Mouse (Mus musculus): ENCODE measurements at regions not wholly inside any gene's neighbourhood (a gene's known extent, or its start where the extent isn't known, plus 50 kb on each side); places are given as distances from the start of the nearest gene placed in this dataset.

GRCm38 (mm10) chr16:18683556-18683955 lies 53.8 kb upstream of the Sept5 start:
- DNase-seq (ENCODE audit: low read depth, low spot score), result no peak
- no peaks in the 10 kb centered on the region for H3K36me3 ChIP-seq (ENCODE audit: control insufficient read depth, insufficient read depth, low read length, poor library complexity, severe bottlenecking)

GRCm38 (mm10) chr16:18686044-18686761 lies 56.4 kb upstream of the Sept5 start:
- H3K36me3 ChIP-seq (ENCODE audit: control insufficient read depth, insufficient read depth, low read length, poor library complexity, severe bottlenecking), result no peaks in the 10 kb centered on the region
- no peaks in the 10 kb centered on the region for H3K27me3 ChIP-seq (ENCODE audit: control insufficient read depth, insufficient read depth, low read length, poor library complexity, severe bottlenecking)
- DNase-seq (ENCODE audit: low read depth, low spot score), result no peak

More at GRCm38 (mm10) chr16:18683556-18683955, 53.8 kb upstream of the Sept5 start:
- H3K27me3 ChIP-seq (ENCODE audit: control insufficient read depth, insufficient read depth, low read length, poor library complexity, severe bottlenecking), result no peaks in the 10 kb centered on the region

- Histone ChIP-seq H3K36me3 (ENCODE audit: control insufficient read depth, insufficient read depth, low read length, poor library complexity, severe bottlenecking) (no peaks in the 10 kb centered on the region), H3K27me3 (ENCODE audit: control insufficient read depth, insufficient read depth, low read length, poor library complexity, severe bottlenecking) (no peaks in the 10 kb centered on the region)
- DNase-seq (ENCODE audit: low read depth, low spot score), result peak; percentile 68
Observed at GRCm38 (mm10) chr16:18686916-18687315, 57.2 kb upstream of the Sept5 start.

- Histone ChIP-seq H3K36me3 (ENCODE audit: control insufficient read depth, insufficient read depth, low read length, poor library complexity, severe bottlenecking) (no peaks in the 10 kb centered on the region), H3K27me3 (ENCODE audit: control insufficient read depth, insufficient read depth, low read length, poor library complexity, severe bottlenecking) (no peaks in the 10 kb centered on the region)
- peak; percentile 67 for DNase-seq (ENCODE audit: low read depth, low spot score)
Observed at GRCm38 (mm10) chr16:18687367-18687766, 57.6 kb upstream of the Sept5 start.

DNA sequence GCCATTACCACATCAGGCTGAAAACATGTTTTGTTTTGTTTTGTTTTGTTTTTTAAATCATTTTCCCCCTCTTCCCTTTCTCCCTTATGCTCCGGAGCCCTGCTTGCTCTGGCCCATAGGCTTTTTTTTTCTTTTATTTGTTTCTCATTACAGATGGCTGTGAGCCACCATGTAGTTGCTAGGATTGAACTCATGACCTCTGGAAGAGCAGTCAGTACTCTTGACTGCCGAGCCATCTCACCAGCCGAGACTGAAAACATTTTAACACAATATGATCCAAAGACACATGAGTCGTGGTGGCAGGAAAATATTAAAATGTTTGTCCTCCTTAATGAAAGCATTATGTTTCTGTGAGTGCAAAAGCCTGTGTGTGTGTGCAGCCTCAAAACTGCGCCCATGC lies 65.8 kb upstream of the Sept5 start:
- no peak for DNase-seq (ENCODE audit: low read depth, low spot score)
- H3K36me3 ChIP-seq (ENCODE audit: control insufficient read depth, insufficient read depth, low read length, poor library complexity, severe bottlenecking), result no peaks in the 10 kb centered on the region
- no peaks in the 10 kb centered on the region for H3K27me3 ChIP-seq (ENCODE audit: control insufficient read depth, insufficient read depth, low read length, poor library complexity, severe bottlenecking)

GRCm38 (mm10) chr16:18696074-18696819 lies 66.5 kb upstream of the Sept5 start:
- DNase-seq (ENCODE audit: low read depth, low spot score), result peak; percentile 20
- H3K36me3 ChIP-seq (ENCODE audit: control insufficient read depth, insufficient read depth, low read length, poor library complexity, severe bottlenecking), result no peaks in the 10 kb centered on the region

DNA sequence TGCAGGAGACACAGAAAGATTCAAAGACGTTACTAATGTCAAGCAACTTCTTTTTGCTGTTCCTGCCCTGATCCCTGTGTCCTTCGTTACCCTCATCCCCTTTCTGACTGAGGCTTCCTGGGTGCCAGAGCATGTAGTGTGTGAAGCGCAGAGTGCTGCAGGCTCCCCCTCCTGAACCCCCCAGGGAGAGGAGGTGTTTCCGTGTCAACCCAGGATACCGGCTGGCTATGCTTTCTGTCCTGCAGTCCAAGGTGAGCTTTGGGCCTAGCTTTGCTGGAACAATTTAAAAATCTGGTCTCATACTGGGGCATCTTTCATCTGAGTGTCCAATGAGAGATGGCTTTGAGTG lies 67.0 kb upstream of the Sept5 start:
- no peak for DNase-seq (ENCODE audit: low read depth, low spot score)
- H3K27me3 ChIP-seq (ENCODE audit: control insufficient read depth, insufficient read depth, low read length, poor library complexity, severe bottlenecking), result no peaks in the 10 kb centered on the region
- no peaks in the 10 kb centered on the region for H3K36me3 ChIP-seq (ENCODE audit: control insufficient read depth, insufficient read depth, low read length, poor library complexity, severe bottlenecking)

More at GRCm38 (mm10) chr16:18696074-18696819, 66.5 kb upstream of the Sept5 start:
- H3K27me3 ChIP-seq (ENCODE audit: control insufficient read depth, insufficient read depth, low read length, poor library complexity, severe bottlenecking), result no peaks in the 10 kb centered on the region

DNA sequence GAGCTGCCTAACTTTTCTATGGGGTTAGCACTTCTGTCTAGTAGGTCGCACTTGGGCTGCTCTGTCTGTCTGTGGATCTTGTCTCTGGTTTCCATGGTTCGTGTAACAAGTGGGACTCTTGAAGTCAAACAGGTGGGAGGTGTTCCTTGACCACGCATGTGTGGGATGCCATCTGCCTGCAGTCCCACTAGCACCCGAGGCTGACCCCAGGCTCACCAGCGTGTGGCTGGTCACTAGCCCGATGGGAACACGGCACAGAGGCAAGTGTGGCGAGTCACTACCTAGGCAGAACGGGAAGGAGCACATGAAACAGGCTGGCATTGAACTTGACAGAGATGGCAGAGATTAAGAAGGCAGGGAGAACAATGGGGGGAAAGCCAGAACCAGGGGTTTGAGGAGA lies 72.5 kb upstream of the Cldn5 start:
- H3K27me3 ChIP-seq (ENCODE audit: control insufficient read depth, insufficient read depth, low read length, poor library complexity, severe bottlenecking), result no peaks in the 10 kb centered on the region
- no peaks in the 10 kb centered on the region for H3K36me3 ChIP-seq (ENCODE audit: control insufficient read depth, insufficient read depth, low read length, poor library complexity, severe bottlenecking)
- DNase-seq (ENCODE audit: low read depth, low spot score), result no peak

DNA sequence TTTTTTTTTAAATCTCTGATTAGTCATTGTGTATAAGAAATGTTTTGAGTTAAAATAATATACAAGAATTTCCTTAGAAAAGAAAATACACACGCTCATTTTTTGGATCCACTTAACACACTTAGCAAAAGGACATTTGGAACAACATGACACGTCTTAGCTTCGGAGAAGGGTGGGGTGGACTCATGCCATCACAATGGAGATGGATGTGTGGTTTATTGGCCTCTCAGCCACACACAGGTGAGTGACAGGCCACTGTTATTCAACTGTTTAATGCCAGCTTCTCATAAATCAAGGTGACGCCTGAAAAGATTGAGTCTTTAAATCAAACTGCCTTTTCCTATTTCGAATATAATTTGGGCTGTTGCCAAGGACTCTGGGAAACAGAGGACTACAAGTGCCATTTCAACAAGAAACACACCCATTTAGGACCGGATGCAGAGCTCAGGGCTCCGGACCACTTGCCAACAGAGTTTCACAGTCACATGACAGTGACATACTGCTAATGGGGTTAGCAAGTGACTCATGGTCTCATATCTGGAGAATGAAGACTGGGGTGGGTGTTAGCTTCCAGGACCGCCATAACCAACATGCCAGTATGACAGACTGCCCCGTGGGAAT lies 71.5 kb upstream of the Cldn5 start:
- Histone ChIP-seq H3K36me3 (ENCODE audit: control insufficient read depth, insufficient read depth, low read length, poor library complexity, severe bottlenecking) (no peaks in the 10 kb centered on the region), H3K27me3 (ENCODE audit: control insufficient read depth, insufficient read depth, low read length, poor library complexity, severe bottlenecking) (no peaks in the 10 kb centered on the region)
- no peak for DNase-seq (ENCODE audit: low read depth, low spot score)

DNA sequence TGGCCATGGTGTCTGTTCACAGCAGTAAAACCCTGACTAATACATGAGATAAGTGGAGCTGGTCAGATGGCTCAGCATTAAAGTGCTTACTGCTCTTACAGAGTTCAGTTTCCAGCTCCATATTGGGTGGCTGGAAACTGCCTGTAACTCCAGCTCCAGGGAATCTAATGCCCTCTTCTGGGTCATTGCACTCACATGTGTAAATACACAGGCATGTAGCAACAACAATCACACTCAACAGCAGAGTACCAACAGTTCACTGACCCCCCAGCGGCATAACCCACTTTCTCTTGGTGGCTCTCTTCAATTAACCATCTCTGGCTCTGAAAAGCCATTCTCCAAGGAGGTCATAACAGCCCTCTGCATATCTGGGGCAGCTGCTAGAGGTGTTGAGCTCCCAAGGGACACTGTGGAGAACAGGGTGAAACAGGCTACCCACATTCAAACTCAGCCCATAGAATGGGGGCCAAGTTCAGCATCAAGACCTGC lies 65.0 kb upstream of the Cldn5 start:
- H3K27me3 ChIP-seq (ENCODE audit: control insufficient read depth, insufficient read depth, low read length, poor library complexity, severe bottlenecking), result no peaks in the 10 kb centered on the region
- DNase-seq (ENCODE audit: low read depth, low spot score), result no peak
- H3K36me3 ChIP-seq (ENCODE audit: control insufficient read depth, insufficient read depth, low read length, poor library complexity, severe bottlenecking), result no peaks in the 10 kb centered on the region

GRCm38 (mm10) chr16:18713017-18713416 lies 63.6 kb upstream of the Cldn5 start:
- Histone ChIP-seq H3K36me3 (ENCODE audit: control insufficient read depth, insufficient read depth, low read length, poor library complexity, severe bottlenecking) (no peaks in the 10 kb centered on the region), H3K27me3 (ENCODE audit: control insufficient read depth, insufficient read depth, low read length, poor library complexity, severe bottlenecking) (no peaks in the 10 kb centered on the region; the same call in 1 of the 2 replicates)
- no peak for DNase-seq (ENCODE audit: low read depth, low spot score)

DNA sequence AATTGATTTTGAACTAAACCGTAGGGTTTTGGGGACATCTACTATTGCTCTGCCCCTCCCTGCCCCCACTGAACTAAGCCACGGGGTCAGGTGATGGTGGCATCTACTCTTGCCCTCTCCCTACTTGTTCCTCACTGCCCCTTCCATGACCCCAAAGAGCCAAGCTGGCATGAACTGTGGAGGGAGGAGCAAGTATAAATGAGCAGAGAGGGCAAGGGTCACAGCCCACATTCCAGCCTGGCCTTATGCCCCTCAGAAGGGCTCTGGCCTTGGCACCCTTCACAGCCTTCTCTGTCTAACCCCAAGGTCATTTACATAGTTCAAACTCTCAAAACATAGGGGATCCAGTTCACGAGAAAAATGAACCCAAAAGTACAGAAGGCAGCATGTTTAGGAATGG lies 61.3 kb upstream of the Cldn5 start:
- no peak for DNase-seq (ENCODE audit: low read depth, low spot score)
- no peaks in the 10 kb centered on the region; the same call in 1 of the 2 replicates for H3K27me3 ChIP-seq (ENCODE audit: control insufficient read depth, insufficient read depth, low read length, poor library complexity, severe bottlenecking)
- H3K36me3 ChIP-seq (ENCODE audit: control insufficient read depth, insufficient read depth, low read length, poor library complexity, severe bottlenecking), result no peaks in the 10 kb centered on the region

- DNase-seq (ENCODE audit: low read depth, low spot score), result no peak
- H3K27me3 ChIP-seq (ENCODE audit: control insufficient read depth, insufficient read depth, low read length, poor library complexity, severe bottlenecking), result no peaks in the 10 kb centered on the region; the same call in 1 of the 2 replicates
- no peaks in the 10 kb centered on the region for H3K36me3 ChIP-seq (ENCODE audit: control insufficient read depth, insufficient read depth, low read length, poor library complexity, severe bottlenecking)
Observed at GRCm38 (mm10) chr16:18718040-18718439, 58.6 kb upstream of the Cldn5 start.

- DNase-seq (ENCODE audit: low read depth, low spot score), result no peak
- no peaks in the 10 kb centered on the region for H3K36me3 ChIP-seq (ENCODE audit: control insufficient read depth, insufficient read depth, low read length, poor library complexity, severe bottlenecking)
- H3K27me3 ChIP-seq (ENCODE audit: control insufficient read depth, insufficient read depth, low read length, poor library complexity, severe bottlenecking), result no peaks in the 10 kb centered on the region; the same call in 1 of the 2 replicates
Observed at GRCm38 (mm10) chr16:18720433-18721233, 56.0 kb upstream of the Cldn5 start.

Data from splenic B cell, adult 2 months (primary cell).